Mouse (Mus musculus): ENCODE data around the gene Rtca.

Rtca gene

GRCm38 (mm10) chr3:116474602-116475001 lies 33.4 kb downstream of the Rtca start:
- DNase-seq = no peak

- no peak for DNase-seq
Observed at GRCm38 (mm10) chr3:116465709-116466108, 42.3 kb downstream of the Rtca start.

- no peak for DNase-seq
Observed at GRCm38 (mm10) chr3:116464318-116464717, 43.7 kb downstream of the Rtca start.

GRCm38 (mm10) chr3:116461053-116461452 lies 47.0 kb downstream of the Rtca start:
- DNase-seq = no peak

DNA sequence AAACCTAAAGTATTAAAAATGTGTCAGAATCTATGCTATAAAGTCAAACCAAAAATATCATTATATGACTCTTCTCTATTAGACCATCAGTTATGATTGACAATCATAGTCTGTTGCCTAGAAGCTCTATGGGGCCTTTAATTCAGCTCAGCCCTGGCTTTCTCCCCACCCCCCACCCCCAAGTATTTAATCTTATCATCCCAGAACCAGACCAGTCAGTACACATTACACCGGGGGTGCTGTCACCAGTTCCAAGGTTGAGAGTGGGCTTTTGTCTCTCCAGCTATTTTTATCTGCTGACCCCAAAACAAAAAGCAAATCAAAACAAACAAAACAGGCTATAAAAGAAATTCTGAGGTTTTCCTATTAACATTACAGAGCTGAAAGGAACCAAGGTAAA lies 53.5 kb downstream of the Rtca start:
- DNase-seq = no peak

DNA sequence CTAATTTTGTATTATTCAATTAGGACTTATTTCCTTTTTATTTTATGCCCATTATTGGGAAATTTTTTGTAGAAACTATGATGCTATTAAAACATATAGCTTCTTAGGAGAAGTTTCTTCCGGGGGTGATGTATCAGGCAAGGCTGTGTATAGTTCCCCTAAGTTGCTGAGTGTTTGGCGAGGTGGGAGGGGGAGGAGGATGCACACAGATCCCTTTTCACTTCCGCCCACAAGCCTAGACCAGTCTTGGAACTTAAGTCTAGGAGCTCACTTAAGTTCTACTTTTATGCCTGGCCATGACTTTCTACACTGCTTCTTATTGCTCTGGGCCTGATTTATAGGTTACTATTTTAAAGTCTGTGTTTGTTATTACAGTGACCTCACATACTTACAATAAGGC lies 57.3 kb downstream of the Rtca start:
- no peak for DNase-seq

- DNase-seq = no peak
Observed at GRCm38 (mm10) chr3:116444327-116444726, 63.7 kb downstream of the Rtca start.

GRCm38 (mm10) chr3:116442788-116443187 lies 65.2 kb downstream of the Rtca start:
- DNase-seq = no peak

- no peak for DNase-seq
Observed at GRCm38 (mm10) chr3:116441518-116442205, 66.3 kb downstream of the Rtca start.

GRCm38 (mm10) chr3:116440066-116440997 lies 67.7 kb downstream of the Rtca start:
- no peak for DNase-seq

All from spleen, adult 18-20 months (tissue).